Mouse (Mus musculus): ENCODE data around the gene 1700056E22Rik.

The 1700056E22Rik gene

DNA sequence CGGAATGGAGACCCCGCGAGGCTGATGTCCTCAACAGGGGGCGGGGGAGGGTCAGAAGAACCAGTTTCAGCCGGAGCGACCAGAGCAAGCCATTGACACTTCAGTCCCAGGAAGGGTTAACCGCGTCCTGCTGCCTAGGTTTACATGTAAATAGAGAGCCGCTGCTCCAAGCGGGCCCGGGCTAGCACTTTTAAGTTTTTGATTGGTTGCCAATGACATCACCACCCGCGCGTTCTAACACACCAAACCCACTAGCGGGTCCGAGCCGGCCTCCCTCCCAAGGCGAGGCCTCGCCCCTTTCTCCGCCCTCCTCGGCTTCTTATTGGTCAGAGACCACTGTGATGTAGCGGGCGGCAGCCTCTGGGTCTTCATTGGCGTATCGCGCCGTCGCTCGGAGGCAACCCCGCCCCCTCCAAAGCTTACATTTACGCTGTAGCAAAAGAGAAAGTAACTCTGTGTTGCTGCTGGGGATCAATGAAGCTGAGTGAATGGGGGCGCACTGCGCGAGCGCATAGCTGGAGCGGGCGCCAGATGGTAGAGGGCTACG is at the start of gene 1700056E22Rik:
1700056E22Rik (minus strand) TSS at position 291 of the 547 bp plus-strand sequence.
- peak; percentile 100 for DNase-seq

DNA sequence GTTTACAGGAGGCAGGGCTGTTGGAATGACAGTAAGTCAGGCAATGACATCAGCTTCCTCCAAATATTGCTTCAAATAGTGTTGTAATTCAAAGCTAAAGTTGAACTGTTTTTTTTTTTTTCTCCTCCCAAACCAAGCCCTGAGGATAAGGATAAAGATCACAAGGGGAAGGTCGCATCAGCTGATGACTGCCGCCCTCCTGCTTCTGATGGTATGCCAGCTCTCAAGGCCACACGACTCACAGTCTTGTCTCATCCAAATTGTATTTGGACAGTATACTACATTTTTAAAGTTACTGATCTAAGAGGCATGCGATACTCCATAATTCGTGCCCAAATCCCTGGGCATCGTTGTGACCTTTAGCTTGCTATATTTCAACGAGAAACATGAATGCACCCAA is 49.1 kb upstream of the 1700056E22Rik start:
- no peak for DNase-seq

DNA sequence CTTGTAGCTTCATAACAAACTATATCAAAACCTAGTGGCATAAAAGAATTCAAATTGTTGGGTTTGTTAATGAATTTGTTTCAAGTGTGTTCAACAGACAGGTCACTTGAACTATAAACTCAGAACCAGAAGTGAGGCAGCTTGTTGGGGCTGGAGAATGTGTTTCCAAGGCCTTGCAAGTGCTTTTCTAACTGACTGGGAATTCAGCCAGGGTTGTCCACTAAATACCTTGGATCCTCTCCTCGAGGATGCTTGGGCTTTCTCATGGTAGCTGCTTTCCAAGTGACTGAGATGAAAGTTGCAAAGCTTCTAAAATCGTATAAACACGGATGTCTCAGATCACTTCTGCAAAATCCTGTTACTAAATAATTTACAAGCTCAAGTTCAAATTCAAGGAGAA is 48.6 kb upstream of the 1700056E22Rik start:
- peak; percentile 68 for DNase-seq

DNA sequence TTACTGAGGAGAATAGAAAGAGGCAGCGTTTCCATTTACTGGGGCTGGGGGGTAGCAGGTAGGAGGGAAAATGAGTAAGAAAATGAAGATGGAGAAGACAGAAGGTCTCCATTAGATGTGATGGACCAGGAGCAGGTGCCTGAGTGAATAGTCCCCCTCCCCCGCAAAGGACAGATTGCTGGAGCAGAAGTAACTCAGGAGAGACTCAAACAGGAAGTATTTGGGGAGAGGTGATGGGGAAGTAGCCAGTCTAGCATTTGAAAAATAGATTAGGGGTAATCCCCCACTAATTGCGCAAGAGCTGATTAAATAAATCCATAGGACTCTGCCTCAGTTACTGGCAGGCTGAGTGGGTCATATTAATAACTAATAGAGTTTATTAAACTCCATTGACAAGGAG is 45.2 kb upstream of the 1700056E22Rik start:
- DNase-seq, result no peak

DNA sequence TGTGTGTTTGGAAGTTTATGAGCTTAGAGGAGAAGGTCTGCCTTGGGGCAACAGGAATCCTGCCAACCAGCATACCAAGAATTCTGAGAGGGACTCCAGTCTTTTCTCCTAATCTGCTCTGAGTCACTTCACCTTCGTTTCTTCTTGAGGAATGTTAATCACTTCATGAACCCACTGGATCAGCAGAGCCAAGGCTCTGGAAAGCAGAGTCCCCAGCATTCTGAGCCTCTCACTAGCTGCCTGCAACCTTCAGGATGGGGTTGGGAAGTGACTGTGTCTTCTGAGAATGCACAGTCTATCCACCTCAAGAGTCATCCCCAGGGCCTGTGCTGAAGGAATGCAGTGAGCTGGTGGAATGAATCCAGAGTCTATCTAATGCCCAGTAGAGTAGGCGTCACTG is 42.7 kb upstream of the 1700056E22Rik start:
- DNase-seq, result peak; percentile 41

DNA sequence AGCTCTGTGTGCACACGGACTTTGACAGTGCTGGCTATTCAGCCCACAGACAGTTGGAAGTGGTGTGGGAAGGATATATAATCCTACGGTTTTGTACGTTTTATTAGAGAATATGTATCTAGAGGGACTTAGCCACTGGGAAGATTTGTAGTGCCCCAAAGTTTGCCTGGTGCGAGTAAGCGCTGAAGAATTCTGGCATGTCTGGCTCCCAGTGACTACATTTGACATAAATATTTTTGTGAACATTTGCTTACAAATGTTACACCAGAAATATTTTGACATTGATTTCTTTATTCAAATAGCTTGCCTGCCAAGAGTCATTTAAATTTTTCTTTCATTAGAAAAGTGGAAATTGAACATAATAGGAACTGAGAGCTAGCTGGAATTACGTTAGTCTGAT is 42.0 kb upstream of the 1700056E22Rik start:
- DNase-seq, result no peak

DNA sequence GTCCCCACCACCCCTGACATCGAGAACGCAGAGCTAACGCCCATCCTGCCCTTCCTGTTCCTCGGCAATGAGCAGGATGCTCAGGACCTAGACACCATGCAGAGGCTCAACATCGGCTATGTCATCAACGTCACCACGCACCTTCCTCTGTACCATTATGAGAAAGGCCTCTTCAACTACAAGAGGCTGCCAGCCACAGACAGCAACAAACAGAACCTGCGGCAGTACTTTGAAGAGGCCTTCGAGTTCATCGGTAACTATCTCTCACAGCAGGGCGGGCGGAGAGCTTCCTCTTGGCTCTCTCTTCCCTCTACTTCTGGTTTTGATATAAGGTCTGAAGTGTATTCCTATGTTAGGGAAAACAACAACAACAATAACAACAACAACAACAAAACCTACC is 34.9 kb upstream of the 1700056E22Rik start:
- no peak for DNase-seq

DNA sequence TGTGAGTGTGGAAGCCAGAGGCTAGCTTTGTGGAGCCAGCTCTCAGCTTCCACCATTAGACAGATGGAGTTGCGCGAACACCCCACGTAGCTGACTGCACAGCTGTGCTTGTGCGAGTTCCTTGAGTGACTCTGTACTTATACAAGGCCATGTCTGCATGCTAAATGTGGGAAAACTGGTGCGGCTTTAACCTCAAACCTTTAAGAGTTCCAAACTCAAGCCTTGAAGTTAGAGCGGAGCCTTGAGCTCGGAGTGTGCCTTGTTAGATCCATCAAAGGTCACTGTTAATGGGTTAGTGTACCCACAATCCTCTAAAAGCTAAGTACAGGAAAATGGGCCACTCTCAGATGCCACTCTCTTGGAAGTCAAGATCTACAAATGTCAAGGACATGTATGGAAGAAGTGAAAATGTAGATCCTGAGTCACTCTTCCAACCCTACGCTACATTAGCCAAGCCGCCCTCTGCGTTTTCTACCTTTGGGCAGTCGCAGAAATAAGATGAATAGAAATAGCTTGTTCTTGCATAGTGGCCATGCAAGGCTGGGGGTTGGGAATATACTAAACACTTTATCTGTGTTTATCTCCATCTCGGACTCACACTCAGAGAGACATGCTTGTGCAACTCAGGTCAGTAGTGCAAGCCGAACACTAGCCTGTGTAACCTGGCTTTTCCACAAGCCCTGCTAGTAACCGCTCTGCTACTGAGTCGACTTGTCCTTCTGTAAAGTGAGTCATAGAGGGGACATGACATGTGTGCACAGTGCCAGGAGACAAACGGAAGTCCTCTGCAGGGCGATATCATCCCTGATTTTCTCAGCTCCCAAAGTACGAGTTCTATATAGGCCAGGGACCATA is 33.8 kb upstream of the 1700056E22Rik start:
- no peak for DNase-seq

DNA sequence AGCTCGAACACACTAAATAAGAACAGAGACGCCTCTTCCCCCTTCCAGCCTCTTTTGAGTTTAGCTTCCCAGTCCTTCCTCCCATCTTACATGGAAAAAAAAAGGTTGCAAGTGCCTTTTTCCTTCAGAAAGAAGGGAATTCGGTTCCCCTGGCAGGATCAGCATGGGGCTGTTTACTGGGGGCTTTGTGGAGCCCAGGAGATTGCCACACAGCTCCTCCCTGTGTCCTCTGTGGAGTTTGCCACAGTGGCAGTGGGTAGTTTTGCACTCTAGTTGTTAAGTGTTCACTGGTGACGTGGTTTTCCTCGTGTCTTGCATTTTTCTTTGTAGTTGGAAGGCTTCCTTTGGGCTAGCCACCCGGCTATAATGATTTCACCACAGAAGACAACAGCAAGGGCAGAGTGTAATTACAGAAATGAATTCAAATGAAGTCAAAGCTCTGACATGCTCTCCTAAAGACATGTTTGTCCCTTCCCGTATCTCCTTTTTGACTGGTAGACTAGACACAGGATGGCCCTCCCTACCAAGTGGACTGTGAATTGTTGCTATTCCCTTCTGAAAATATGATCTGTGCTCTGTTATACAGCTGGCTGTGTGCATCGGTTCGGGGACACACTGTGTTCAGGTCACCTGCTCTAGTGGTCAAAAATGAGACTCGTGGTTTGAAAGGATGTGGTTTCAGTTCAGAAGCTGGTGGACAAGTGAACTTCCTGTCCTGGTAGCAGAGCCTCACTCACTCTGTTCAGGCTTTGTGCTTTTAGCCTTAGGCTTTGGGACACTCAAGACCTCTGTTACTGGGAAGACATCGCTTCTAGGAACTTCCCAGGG is 32.6 kb upstream of the 1700056E22Rik start:
- no peak for DNase-seq

DNA sequence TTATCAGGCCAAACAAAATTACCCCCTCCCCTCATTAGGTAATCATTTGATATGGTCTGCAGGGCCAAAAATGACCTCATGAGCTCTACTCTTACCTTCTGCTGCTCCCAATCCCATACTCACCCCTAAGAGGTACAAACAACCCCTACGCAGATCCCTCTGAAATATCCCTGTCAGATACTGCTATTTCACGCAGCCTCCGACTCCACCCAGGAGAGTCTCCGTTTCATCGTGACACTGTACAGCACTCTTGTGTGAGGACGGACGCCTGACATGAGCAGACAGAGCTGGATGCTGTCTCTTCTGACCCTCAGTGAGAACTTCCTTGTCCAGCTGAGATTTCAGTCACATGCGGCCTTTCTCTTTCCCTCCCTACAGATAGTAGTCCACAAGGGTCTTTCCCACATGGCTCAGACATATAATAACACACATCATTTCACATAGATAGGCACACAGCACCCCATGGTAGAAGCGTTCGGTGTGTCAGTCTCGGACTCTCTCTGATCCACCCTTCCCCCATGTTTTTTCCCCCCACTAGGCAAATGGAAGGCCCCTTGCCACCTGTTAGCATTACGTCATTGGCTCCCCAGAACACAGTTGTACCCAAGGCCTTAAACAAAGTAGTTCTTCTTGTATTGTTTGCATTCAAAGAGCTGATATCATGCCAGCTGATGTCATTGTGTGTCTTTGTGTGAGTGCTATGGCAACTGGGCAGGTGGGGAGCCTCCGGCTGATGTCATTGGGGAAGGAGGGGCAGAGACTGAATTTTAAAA is 31.7 kb upstream of the 1700056E22Rik start:
- no peak for DNase-seq

DNA sequence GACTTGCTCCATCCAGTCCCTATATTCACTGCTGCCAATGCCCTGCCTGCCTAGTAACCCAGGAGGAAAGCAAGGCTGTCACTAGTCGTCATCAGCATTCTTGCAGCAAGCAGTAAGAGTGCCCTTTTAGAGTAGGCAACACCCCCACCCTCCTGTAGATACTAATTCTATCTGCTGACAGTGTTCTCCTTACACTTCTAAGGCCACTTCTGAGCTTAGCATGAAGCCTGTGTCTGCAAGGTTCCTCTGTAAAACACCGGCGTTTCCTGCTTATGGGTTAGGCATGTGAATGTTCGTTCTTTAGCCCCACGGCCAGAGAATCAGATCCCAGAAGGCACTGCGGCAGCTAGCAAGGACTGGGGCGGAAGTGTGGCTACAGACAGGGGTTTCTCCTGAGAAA is 30.2 kb upstream of the 1700056E22Rik start:
- DNase-seq, result no peak

DNA sequence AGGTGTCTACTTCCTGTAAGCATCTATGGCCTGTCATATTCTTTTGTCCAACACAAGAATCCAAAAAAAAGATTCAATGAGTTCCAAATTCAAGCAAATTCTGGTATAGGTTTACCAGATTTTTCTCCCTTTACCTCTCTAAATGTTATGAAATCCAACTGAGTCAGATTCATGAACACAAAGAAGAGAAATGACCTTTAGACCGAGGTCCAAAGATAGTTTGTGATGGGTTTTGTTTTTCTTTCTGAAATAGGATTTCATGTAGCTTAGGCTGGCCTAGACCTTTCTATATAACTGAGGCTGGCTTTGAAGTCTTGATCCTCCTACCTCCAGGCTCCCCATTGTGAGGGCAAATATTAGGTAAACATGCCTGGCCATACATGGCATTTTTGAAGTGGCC is 27.8 kb upstream of the 1700056E22Rik start:
- DNase-seq, result no peak

DNA sequence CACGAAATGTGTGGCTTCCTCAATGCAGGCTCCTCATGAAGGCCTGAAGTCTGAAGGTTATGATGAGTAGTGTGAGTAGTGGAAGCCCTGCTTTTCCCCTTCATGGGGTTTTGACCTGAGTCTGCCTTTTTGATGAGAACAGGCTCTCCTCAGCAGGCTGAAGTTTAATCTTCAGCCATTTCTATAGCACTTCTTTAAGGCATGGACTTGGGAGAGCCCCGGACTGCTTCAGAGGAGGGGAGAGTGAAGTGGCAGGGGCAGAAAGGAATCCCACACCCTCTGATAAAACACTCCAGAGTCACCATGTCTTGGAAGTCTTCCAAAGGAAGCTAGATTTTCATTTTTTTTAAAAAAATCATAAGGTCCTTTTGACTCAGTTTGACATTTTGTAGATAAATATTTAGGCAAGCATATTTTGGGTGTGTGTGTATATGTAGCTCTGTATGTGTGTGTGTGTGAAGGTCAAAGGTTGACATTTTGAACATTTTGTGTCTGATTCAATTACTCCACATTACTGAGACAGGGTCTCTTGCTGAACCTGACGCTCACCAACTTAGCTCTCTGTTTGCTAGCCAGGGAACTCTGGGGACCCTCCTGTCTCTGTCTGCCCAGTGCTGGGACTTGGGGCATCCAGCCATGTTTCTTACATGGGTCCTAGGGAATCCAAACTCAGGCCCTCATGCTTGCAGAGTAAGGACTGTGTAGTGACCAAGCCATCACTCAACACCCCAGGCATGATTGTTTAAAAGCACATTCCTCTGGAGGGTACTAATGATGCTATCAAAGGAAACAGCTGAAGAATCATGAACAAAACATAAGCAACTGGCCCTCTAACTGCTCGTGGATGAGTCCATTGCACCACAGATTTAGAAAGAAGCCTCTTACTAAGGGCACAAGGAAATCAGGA is 27.0 kb upstream of the 1700056E22Rik start:
- DNase-seq, result peak; percentile 51

DNA sequence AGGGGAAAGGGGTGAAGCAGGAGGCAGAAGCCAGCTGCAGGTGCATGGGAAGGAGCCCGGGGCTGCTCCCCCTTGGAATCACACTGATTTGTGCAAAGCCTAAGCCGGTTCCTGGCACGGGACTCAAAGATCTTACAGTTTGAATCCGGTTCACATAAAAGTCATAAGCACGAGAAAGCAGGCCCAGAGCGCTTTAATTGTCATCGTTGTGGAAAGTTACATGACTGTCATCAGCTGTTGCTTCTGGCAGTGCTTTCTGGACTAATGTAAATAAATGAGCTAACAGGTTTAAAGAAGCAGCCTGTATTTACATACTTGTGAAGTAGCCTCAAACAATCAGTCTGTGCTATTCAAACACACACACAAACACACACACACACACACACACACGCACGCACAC is 26.3 kb upstream of the 1700056E22Rik start:
- peak; percentile 88 for DNase-seq

DNA sequence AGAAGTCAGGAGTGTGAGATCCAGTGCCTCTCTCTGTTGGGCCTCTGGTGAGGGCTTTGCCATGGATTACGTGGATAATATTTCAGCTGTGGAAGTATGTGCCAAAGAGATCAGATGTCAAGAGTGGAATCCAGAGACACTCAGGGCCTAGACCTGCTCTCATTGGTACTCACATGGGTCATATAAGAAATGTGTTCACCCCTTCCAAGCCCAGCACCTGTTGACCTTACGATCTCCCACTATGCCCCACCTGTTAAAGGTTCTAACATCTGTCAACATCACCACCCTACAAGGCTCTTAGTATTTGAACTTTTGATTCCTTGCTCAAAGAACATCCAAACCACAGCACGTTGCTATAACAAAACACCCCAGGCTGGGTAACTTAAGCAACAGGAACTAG is 25.7 kb upstream of the 1700056E22Rik start:
- DNase-seq, result no peak

DNA sequence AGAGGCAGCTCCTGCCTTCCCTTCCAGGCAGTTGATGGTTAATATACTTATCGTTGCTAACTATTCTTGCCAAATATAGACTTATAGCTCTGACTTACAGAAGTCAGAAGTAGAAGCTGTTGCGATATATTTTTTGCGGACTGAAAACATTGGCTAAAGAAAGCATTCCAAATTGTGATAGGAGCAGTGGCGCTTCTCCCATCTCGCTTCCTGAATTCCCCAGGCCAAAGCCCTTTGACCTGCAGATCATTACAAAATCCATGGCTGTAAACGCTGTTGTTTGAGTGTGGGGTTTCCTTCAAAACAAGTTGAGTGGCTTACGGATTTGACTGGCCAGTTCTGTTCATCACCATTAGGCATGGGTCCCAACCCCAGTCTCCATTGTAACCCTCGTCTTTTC is 24.1 kb upstream of the 1700056E22Rik start:
- DNase-seq, result no peak

DNA sequence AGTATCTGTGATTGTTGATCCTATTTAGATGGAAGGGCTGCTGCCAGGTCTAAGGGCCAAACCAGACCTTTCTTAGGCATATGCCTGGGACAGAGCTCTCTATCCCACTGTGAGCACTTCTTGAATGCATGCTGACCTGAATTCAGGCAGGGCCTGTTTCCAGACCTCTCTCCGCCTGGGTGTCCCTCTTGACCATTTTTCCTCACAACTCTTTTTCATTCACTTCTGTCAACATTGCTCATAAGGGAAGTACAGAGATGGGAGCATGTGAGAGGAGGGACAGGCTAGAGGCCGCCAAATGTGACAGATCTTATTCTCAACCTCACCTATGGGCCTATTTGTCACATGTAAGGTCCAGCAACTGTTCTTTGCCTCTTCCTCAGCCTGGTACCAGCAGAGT is 20.1 kb upstream of the 1700056E22Rik start:
- DNase-seq, result no peak

DNA sequence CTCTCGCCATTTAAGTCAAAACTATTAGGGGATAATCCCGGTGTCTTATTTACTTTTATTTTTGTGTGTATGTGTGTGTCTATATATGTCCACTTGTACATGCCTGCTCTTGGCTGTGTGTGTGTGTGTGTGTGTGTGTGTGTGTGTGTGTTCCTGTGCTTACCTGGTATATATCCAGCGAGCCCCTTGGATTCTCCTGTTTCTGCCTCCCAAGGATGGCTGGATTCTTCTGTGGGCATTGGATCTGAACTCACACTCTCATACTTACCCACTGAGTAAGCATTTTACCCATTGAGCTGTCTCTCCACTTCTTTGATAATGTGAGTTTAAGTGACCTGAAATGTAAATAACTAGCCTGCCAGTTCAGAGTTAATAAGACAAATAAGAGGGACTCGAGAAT is 19.6 kb upstream of the 1700056E22Rik start:
- DNase-seq, result no peak

DNA sequence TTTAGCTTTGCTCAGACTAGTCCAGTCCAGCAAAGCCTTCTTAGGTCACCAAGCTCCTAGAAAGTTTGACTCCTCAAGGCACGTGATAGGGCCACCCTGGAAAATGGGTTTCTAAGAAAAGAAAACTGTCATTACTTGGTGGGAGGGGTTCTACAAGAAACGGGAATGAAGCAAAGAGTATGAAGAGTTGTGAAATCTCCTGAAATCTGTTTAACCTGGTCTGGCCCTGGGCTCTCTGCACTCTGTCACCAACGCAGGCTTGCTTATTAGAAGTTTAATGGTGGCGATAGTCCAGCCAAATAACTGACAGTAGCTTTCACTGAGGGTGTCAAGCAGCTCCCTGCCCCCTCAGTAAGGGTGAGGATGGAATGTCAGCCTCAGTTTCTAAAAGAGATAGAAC is 19.0 kb upstream of the 1700056E22Rik start:
- no peak for DNase-seq

DNA sequence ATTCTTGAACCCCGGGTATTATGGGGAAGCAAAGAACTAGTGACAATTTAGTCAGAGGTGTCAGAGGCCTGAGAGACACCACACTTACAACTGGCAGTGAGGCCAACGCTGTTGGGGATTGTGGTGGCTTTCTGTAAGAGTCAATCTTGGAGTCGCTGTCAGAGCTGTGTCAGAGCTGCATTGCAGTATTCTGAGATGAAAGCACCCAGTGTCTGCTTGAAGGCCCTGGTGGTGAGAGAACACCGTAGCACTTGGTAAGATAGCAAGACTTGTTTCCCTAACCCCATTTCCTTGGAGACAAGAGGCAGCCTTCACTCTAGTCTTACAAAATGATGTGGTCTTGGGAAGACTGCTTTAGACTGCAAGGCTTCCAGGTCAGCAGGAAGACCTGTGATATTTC is 18.2 kb upstream of the 1700056E22Rik start:
- DNase-seq, result no peak

DNA sequence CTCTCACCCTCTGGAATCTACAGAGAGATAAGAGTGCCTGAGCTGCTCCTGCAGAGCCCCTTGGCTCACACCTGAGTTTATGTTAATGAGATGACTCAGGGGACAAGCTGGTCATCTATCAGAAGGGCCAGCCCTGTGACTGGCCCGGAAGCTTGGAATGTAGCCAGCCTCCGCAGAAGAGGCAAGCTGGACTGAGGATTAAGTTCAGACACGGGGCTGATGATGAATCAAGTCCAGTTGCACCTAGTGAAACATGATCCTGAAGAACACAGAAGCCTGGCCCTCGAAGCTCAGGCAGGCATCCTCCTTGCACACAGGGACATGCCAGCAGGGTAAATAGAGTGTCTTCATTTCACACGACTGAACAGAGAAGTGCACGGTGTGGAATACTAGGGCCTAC is 17.7 kb upstream of the 1700056E22Rik start:
- DNase-seq, result no peak

DNA sequence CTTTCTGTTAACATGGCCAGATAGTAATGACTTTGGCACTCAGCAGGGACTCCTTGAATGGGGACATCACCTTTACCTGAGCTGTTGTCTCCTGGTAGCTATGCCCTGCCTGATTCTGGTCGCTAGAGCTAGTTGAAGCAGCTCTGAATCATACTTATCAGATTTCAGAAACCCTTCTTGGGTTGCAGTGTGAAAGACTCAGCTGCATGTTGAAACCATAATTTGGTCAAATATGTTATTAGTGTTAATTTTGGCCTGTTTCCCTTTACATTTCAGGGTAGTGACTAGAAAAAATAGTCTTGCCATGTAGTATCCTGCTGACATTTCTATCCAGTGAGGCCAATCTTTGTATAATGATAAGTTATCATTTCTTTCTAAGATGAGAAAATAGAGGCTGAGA is 17.2 kb upstream of the 1700056E22Rik start:
- DNase-seq, result no peak

All from lung, postnatal 10 days (tissue).